Mouse (Mus musculus) liver, embryonic 13.5 days (tissue): Measurements from ENCODE around the gene BC055324. TPM values are rescaled to one million over a fixed set of nuclear protein-coding genes. Genes with fewer than 3 reads are reported as not detected.

Experiments
- ATAC-seq: fragments of 200-750 bp; cut with Nextera tagmentation; 2 replicates; pipeline ENCODE4 v1.8.0; 2017; ENCODE audit warnings: low read depth, mild to moderate bottlenecking, moderate number of reproducible peaks, moderate library complexity
- DNase-seq: peaks from one replicate; pipeline ENCODE4 v3.0.0; 2022
- H3K27ac ChIP-seq: fragments of 300-500 bp; sonication (generic); 2 replicates; pipeline ENCODE4 v1.5.1; 2015; ENCODE audit warnings: moderate library complexity, mild to moderate bottlenecking, inconsistent platforms
- H3K27me3 ChIP-seq: fragments of 300-500 bp; sonication (generic); 2 replicates; pipeline ENCODE4 v1.6.1; 2015; ENCODE audit warnings: mild to moderate bottlenecking, inconsistent platforms
- H3K36me3 ChIP-seq: fragments of 300-500 bp; sonication (generic); 2 replicates; pipeline ENCODE4 v1.6.1; 2015; ENCODE audit warnings: mild to moderate bottlenecking, inconsistent platforms
- H3K4me1 ChIP-seq: fragments of 300-500 bp; sonication (generic); replicated peaks from 2 replicates; pipeline ENCODE4 v1.6.1; 2015; ENCODE audit warnings: inconsistent platforms
- H3K4me2 ChIP-seq: fragments of 300-500 bp; sonication (generic); 2 replicates; pipeline ENCODE4 v1.6.1; 2015; ENCODE audit warnings: inconsistent platforms, mild to moderate bottlenecking, moderate library complexity
- H3K4me3 ChIP-seq: fragments of 300-500 bp; sonication (generic); replicated peaks from 2 replicates; pipeline ENCODE4 v1.5.1; 2015; ENCODE audit warnings: mild to moderate bottlenecking, inconsistent platforms
- H3K9ac ChIP-seq: fragments of 300-500 bp; sonication (generic); 2 replicates; pipeline ENCODE4 v1.6.1; 2015; ENCODE audit warnings: mild to moderate bottlenecking, inconsistent platforms
- H3K9me3 ChIP-seq: fragments of 300-500 bp; sonication (generic); replicated peaks from 2 replicates; pipeline ENCODE4 v1.6.1; 2016; ENCODE audit warnings: inconsistent platforms
- WGBS: fragments of 180-500 bp; shearing (Covaris S2); methylation state at CpG from one replicate; pipeline ENCODE4 v1.1.7; 2015; ENCODE audit not compliant: insufficient replicate concordance; 5-methylcytosine and 5-hydroxymethylcytosine counted together
- polyA plus RNA-seq: library from polyadenylated mRNA; unstranded; fragments of >200 nt; fragmentation: Nextera tagmentation; extraction: Ambion mirVana; gene quantifications from 2 replicates; pipeline ENCODE4 v1.2.1, GENCODE M21; 2015

BC055324 gene
- polyA plus RNA-seq, 1 experiment from 2014 or later = 11.0 TPM

GRCm38 (mm10) chr1:164004311-164004710, 9.7 kb upstream of the BC055324 start:
- H3K9me3 ChIP-seq = no peaks in the 10 kb centered on the region
- ATAC-seq = no peak
- H3K9ac ChIP-seq = no peak overlapping the region
- WGBS = 54% methylated on average over 3 of the region's 3 CpGs
- H3K4me2 ChIP-seq = no peak overlapping the region
- DNase-seq = no peak
- no peaks in the 10 kb centered on the region for H3K36me3 ChIP-seq
- H3K27ac ChIP-seq = no peak overlapping the region
- no peaks in the 10 kb centered on the region for H3K27me3 ChIP-seq
- H3K4me3 ChIP-seq = no peak overlapping the region
- no peaks in the 10 kb centered on the region for H3K4me1 ChIP-seq

GRCm38 (mm10) chr1:164001831-164002452, 7.3 kb upstream of the BC055324 start:
- no peak overlapping the region for H3K27ac ChIP-seq
- WGBS = 47% methylated on average over 6 of the region's 6 CpGs
- no peaks in the 10 kb centered on the region for H3K9me3 ChIP-seq
- H3K4me3 ChIP-seq = no peak overlapping the region
- H3K36me3 ChIP-seq = no peaks in the 10 kb centered on the region
- H3K27me3 ChIP-seq = no peaks in the 10 kb centered on the region
- H3K9ac ChIP-seq = no peak overlapping the region
- no peak for ATAC-seq
- DNase-seq = no peak
- H3K4me2 ChIP-seq = no peak overlapping the region
- no peaks in the 10 kb centered on the region for H3K4me1 ChIP-seq

- 53% methylated on average over 2 of the region's 2 CpGs for WGBS
- Histone ChIP-seq H3K27ac (0 out of 2 replicates have a peak overlapping the region, but pooled peaks have one; percentile 66), H3K9ac (peak overlapping the region; percentile 79), H3K4me2 (peak overlapping the region; percentile 79), H3K4me1 (peaks cover 23% of the 10 kb centered on the region), H3K9me3 (no peaks in the 10 kb centered on the region), H3K27me3 (no peaks in the 10 kb centered on the region), H3K4me3 (peak overlapping the region; percentile 82), H3K36me3 (0 out of 2 replicates have a peak, but pooled peaks cover 7% of the 10 kb centered on the region)
- DNase-seq (no peak), ATAC-seq (no peak)
These were observed 965 bp upstream of the BC055324 start for GRCm38 (mm10) chr1:163995609-163995913.

- Histone ChIP-seq H3K9me3 (no peaks in the 10 kb centered on the region), H3K4me2 (peak overlapping the region; percentile 79), H3K27me3 (no peaks in the 10 kb centered on the region), H3K36me3 (0 out of 2 replicates have a peak, but pooled peaks cover 7% of the 10 kb centered on the region), H3K4me1 (peaks cover 23% of the 10 kb centered on the region), H3K9ac (peak overlapping the region; percentile 79), H3K4me3 (peak overlapping the region; percentile 82), H3K27ac (peak overlapping the region; percentile 15)
- WGBS = 2% methylated on average over 38 of the region's 38 CpGs
- ATAC-seq = peak; percentile 87
- no peak for DNase-seq
These were observed 349 bp downstream of the BC055324 start for GRCm38 (mm10) chr1:163994173-163994720.

- H3K9ac ChIP-seq = no peak overlapping the region
- H3K27me3 ChIP-seq = no peaks in the 10 kb centered on the region
- H3K27ac ChIP-seq = no peak overlapping the region; the same call in 1 of the 2 replicates
- peaks cover 16% of the 10 kb centered on the region for H3K36me3 ChIP-seq
- H3K4me1 ChIP-seq = peaks cover 23% of the 10 kb centered on the region
- ATAC-seq = no peak
- H3K4me2 ChIP-seq = no peak overlapping the region
- no peaks in the 10 kb centered on the region for H3K9me3 ChIP-seq
- no peak overlapping the region for H3K4me3 ChIP-seq
- 71% methylated on average over 4 of the region's 4 CpGs for WGBS
- no peak for DNase-seq
These were observed 2.2 kb downstream of the BC055324 start for GRCm38 (mm10) chr1:163992371-163992770.

- ATAC-seq (no peak), DNase-seq (no peak)
- H3K36me3 ChIP-seq = peaks cover 20% of the 10 kb centered on the region
- 58% methylated on average over 1 of the region's 1 CpGs for WGBS
- H3K9ac ChIP-seq = no peak overlapping the region
- H3K4me3 ChIP-seq = no peak overlapping the region
- H3K9me3 ChIP-seq = no peaks in the 10 kb centered on the region
- H3K27me3 ChIP-seq = no peaks in the 10 kb centered on the region
- no peak overlapping the region for H3K4me2 ChIP-seq
- H3K4me1 ChIP-seq = no peaks in the 10 kb centered on the region
- no peak overlapping the region for H3K27ac ChIP-seq
These were observed 18.1 kb downstream of the BC055324 start for GRCm38 (mm10) chr1:163976515-163976914.

GRCm38 (mm10) chr1:163975088-163975487, 19.5 kb downstream of the BC055324 start:
- H3K36me3 ChIP-seq = peaks cover 15% of the 10 kb centered on the region
- H3K4me3 ChIP-seq = no peak overlapping the region
- no peaks in the 10 kb centered on the region for H3K27me3 ChIP-seq
- no peak overlapping the region for H3K9ac ChIP-seq
- ATAC-seq (no peak), DNase-seq (no peak)
- H3K27ac ChIP-seq = no peak overlapping the region
- WGBS = 84% methylated on average over 2 of the region's 2 CpGs
- no peaks in the 10 kb centered on the region for H3K9me3 ChIP-seq
- no peaks in the 10 kb centered on the region for H3K4me1 ChIP-seq
- no peak overlapping the region for H3K4me2 ChIP-seq

GRCm38 (mm10) chr1:163974471-163974870, 20.1 kb downstream of the BC055324 start:
- H3K4me3 ChIP-seq = no peak overlapping the region
- H3K27ac ChIP-seq = no peak overlapping the region
- DNase-seq (no peak), ATAC-seq (no peak)
- peaks cover 19% of the 10 kb centered on the region for H3K36me3 ChIP-seq
- whole genome bisulfite sequencing = 84% methylated on average over 1 of the region's 1 CpGs
- no peak overlapping the region for H3K4me2 ChIP-seq
- H3K4me1 ChIP-seq = no peaks in the 10 kb centered on the region
- no peaks in the 10 kb centered on the region for H3K9me3 ChIP-seq
- no peak overlapping the region for H3K9ac ChIP-seq
- no peaks in the 10 kb centered on the region for H3K27me3 ChIP-seq

- H3K9ac ChIP-seq = no peak overlapping the region
- H3K4me2 ChIP-seq = no peak overlapping the region
- H3K4me3 ChIP-seq = no peak overlapping the region
- H3K27ac ChIP-seq = no peak overlapping the region
- no peak for ATAC-seq
- no peaks in the 10 kb centered on the region for H3K27me3 ChIP-seq
- WGBS = 48% methylated on average over 10 of the region's 10 CpGs
- DNase-seq = no peak
- H3K9me3 ChIP-seq = no peaks in the 10 kb centered on the region
- H3K36me3 ChIP-seq = peaks cover 30% of the 10 kb centered on the region
- H3K4me1 ChIP-seq = no peaks in the 10 kb centered on the region
These were observed 30.4 kb downstream of the BC055324 start for GRCm38 (mm10) chr1:163964008-163964689.

- H3K27me3 ChIP-seq = no peaks in the 10 kb centered on the region
- H3K4me3 ChIP-seq = no peak overlapping the region
- ATAC-seq (no peak), DNase-seq (no peak)
- H3K4me1 ChIP-seq = no peaks in the 10 kb centered on the region
- 72% methylated on average over 3 of the region's 3 CpGs for WGBS
- H3K9me3 ChIP-seq = no peaks in the 10 kb centered on the region
- peaks cover 56% of the 10 kb centered on the region for H3K36me3 ChIP-seq
- H3K4me2 ChIP-seq = no peak overlapping the region
- no peak overlapping the region for H3K9ac ChIP-seq
- H3K27ac ChIP-seq = no peak overlapping the region
These were observed 36.6 kb downstream of the BC055324 start for GRCm38 (mm10) chr1:163958036-163958435.

- Histone ChIP-seq H3K4me2 (no peak overlapping the region), H3K4me3 (no peak overlapping the region), H3K27me3 (no peaks in the 10 kb centered on the region), H3K4me1 (no peaks in the 10 kb centered on the region), H3K9me3 (no peaks in the 10 kb centered on the region), H3K9ac (no peak overlapping the region), H3K36me3 (peaks cover 84% of the 10 kb centered on the region), H3K27ac (no peak overlapping the region)
- 70% methylated on average over 2 of the region's 2 CpGs for WGBS
- no peak for DNase-seq
- no peak for ATAC-seq
These were observed 41.2 kb downstream of the BC055324 start for GRCm38 (mm10) chr1:163953396-163953795.
